Mouse (Mus musculus) heart, postnatal 0 days (tissue): ENCODE measurements around the gene Nexmif. TPM values are rescaled to one million over a fixed set of nuclear protein-coding genes. Genes with fewer than 3 reads are reported as not detected.

Experiments used
- ATAC-seq: fragments of 200-750 bp; cut with Nextera tagmentation; 2 replicates; pipeline ENCODE4 v1.8.0; 2017; ENCODE audit warnings: low read depth, moderate number of reproducible peaks, moderate library complexity; ENCODE audit not compliant: insufficient read depth
- DNase-seq: peaks from one replicate; pipeline ENCODE4 v3.0.0-alpha.2; 2016; ENCODE audit warnings: low spot score
- H3K27ac ChIP-seq: fragments of 300-500 bp; sonication (generic); 2 replicates; pipeline ENCODE4 v1.5.1; 2014; ENCODE audit warnings: low read depth, mild to moderate bottlenecking
- H3K27me3 ChIP-seq: fragments of 300-500 bp; sonication (generic); 2 replicates; pipeline ENCODE4 v1.6.1; 2014; ENCODE audit warnings: low read length, mixed read lengths; ENCODE audit not compliant: control insufficient read depth, insufficient read depth
- H3K36me3 ChIP-seq: fragments of 300-500 bp; sonication (generic); replicated peaks from 2 replicates; pipeline ENCODE4 v1.6.1; 2014; ENCODE audit warnings: low read length, mixed read lengths; ENCODE audit not compliant: control insufficient read depth, insufficient read depth
- H3K4me1 ChIP-seq: fragments of 300-500 bp; sonication (generic); 2 replicates; pipeline ENCODE4 v1.6.1; 2014; ENCODE audit warnings: antibody characterized with exemption; ENCODE audit not compliant: control insufficient read depth, insufficient read depth
- H3K4me2 ChIP-seq: fragments of 300-500 bp; sonication (generic); 2 replicates; pipeline ENCODE4 v1.6.1; 2014; ENCODE audit warnings: low read depth, mild to moderate bottlenecking, low read length, moderate library complexity
- H3K4me3 ChIP-seq: fragments of 300-500 bp; sonication (generic); 2 replicates; pipeline ENCODE4 v1.5.1; 2014; ENCODE audit warnings: low read depth, low read length
- H3K9ac ChIP-seq: fragments of 300-500 bp; sonication (generic); replicated peaks from 2 replicates; pipeline ENCODE4 v1.6.1; 2014; ENCODE audit warnings: low read depth, low read length, mixed read lengths
- H3K9me3 ChIP-seq: fragments of 300-500 bp; sonication (generic); replicated peaks from 2 replicates; pipeline ENCODE4 v1.6.1; 2016; ENCODE audit warnings: low read length; ENCODE audit not compliant: control insufficient read depth
- CTCF ChIP-seq: IDR thresholded peaks from 2 replicates; pipeline ENCODE4 v1.5.1; 2016; ENCODE audit warnings: antibody characterized with exemption, control low read depth, low read depth
- EP300 ChIP-seq: IDR thresholded peaks from 2 replicates; pipeline ENCODE4 v1.6.1; 2016; ENCODE audit warnings: antibody characterized with exemption, low read depth
- WGBS: fragments of 180-500 bp; shearing (Covaris S2); extraction: QIAGEN DNeasy Blood & Tissue Kit; methylation state at CpG from one replicate; pipeline ENCODE4 v1.1.7; 2014; 5-methylcytosine and 5-hydroxymethylcytosine counted together
- microRNA counts: library from miRNA; unstranded; fragments of <30 nt; microRNA quantifications from one replicate; lab custom pipeline; 2015
- microRNA-seq: library from miRNA; unstranded; fragments of <30 nt; microRNA quantifications from one replicate; pipeline ENCODE4, GENCODE M21; 2016
- polyA plus RNA-seq: library from polyadenylated mRNA; unstranded; fragments of >200 nt; fragmentation: Nextera tagmentation; extraction: Ambion mirVana; gene quantifications from 2 replicates; pipeline ENCODE4 v1.2.1, GENCODE M21; 2015
- total RNA-seq: library from RNA; depleted of rRNA; stranded (reverse); fragments of >200 nt; gene quantifications from 2 replicates; pipeline ENCODE4 v1.2.3, GENCODE M21; 2014; ENCODE audit warnings: low replicate concordance; rRNA removed

Gene Nexmif
- total and polyA plus RNA-seq, 2 experiments from 2014 or later: 0.59 to 0.69 TPM

DNA sequence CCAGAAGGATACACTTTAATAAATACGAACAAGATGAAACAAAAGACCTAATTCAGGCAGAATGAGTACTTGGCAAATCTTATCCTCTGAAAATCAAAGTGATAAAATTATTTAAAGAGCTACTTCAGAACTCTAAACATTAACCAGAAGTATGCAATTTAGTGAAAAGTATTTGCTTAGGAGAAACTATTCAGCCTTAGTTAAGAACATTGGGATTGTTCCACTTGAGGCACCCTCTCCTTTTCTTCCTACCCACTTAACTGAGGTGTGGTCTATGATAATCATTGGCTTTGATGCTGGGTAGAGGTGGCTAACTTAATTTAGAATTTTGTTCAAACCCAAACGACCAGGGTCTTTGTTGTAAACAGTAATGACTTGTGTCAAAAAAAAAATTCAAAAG is 146.1 kb downstream of the Nexmif start:
- Histone ChIP-seq H3K4me1 (no peaks in the 10 kb centered on the region), H3K4me3 (no peak overlapping the region), H3K27me3 (no peaks in the 10 kb centered on the region), H3K27ac (no peak overlapping the region), H3K9me3 (no peaks in the 10 kb centered on the region; the same call in 1 of the 2 replicates), H3K9ac (no peak overlapping the region), H3K4me2 (no peak overlapping the region), H3K36me3 (no peaks in the 10 kb centered on the region)
- DNase-seq (no peak), ATAC-seq (no peak)
- WGBS: 53% methylated on average over 2 of the region's 2 CpGs
- no peak for TF ChIP-seq CTCF

DNA sequence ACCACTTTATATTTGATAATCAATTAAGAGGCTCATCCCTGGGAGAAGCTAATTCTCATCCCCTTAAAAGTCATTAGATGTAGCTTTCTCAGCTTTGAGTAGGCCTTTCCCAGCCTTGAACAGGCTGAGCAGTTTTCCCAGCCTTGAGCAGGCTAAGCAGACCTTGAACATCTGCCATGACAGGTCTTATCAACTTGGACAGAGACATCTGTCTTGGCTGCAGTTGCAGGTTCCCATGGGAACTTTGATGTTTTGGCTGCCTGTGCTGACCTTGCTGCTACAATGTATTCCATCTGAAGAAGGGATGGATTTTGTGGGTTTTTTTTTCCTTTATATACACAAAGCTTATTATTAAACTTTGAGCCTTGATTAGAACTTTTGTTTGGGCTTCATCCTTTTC is 160.7 kb downstream of the Nexmif start:
- Histone ChIP-seq H3K4me1 (no peaks in the 10 kb centered on the region), H3K27ac (no peak overlapping the region), H3K36me3 (no peaks in the 10 kb centered on the region), H3K27me3 (no peaks in the 10 kb centered on the region), H3K9me3 (no peaks in the 10 kb centered on the region), H3K4me2 (no peak overlapping the region), H3K9ac (no peak overlapping the region), H3K4me3 (no peak overlapping the region)
- TF ChIP-seq EP300 (no peak), CTCF (no peak)
- no peak for ATAC-seq
- no peak for DNase-seq

DNA sequence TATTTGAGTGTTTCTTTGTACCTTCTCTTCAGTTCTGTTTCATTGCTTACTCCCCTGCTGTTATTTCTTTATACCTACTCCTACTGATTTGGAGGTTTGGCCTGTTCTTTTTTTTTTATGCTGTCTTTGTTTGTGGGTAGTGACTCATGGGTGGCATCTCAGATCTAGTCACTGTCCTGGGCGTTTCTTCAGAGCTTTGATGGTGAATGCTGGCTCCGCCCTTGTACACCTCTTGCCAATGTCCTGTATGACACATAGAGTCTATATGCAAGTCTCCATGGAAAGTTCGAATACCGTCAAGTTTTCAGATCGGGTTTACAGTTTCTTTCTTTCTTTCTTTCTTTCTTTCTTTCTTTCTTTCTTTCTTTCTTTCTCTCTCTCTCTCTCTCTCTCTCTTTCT is 167.1 kb downstream of the Nexmif start:
- Histone ChIP-seq H3K27ac (no peak overlapping the region), H3K4me3 (no peak overlapping the region), H3K27me3 (no peaks in the 10 kb centered on the region), H3K4me1 (no peaks in the 10 kb centered on the region), H3K9ac (no peak overlapping the region), H3K4me2 (no peak overlapping the region), H3K9me3 (no peaks in the 10 kb centered on the region), H3K36me3 (no peaks in the 10 kb centered on the region)
- TF ChIP-seq EP300: no peak
- TF ChIP-seq CTCF: no peak
- WGBS: 71% methylated on average over 5 of the region's 5 CpGs
- DNase-seq (no peak), ATAC-seq (no peak)

DNA sequence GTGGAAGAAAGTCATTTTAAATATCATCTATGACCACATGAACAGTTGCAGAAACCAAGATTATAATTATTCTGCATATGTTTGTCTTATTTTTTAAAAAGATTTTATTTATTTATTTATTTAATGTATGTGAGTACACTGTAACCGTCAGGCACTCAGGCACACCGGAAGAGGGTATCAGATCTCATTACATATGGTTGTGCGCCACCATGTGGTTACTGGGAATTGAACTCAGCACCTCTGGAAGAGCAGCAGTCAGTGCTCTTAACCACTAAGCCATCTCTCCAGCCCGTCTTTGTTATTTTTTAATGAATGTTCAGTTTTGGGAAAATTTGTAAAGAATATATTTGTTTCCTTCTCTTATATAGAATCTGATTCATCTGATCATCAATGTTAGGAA is 168.2 kb downstream of the Nexmif start:
- no peak overlapping the region for H3K4me2 ChIP-seq
- H3K36me3 ChIP-seq: no peaks in the 10 kb centered on the region
- no peaks in the 10 kb centered on the region for H3K9me3 ChIP-seq
- ATAC-seq (no peak), DNase-seq (no peak)
- H3K27me3 ChIP-seq: no peaks in the 10 kb centered on the region
- WGBS: 33% methylated on average over 4 of the region's 4 CpGs
- H3K27ac ChIP-seq: no peak overlapping the region
- TF ChIP-seq CTCF (peak; percentile 15; the same call in 1 of the 2 replicates), EP300 (no peak)
- H3K9ac ChIP-seq: no peak overlapping the region
- no peak overlapping the region for H3K4me3 ChIP-seq
- H3K4me1 ChIP-seq: no peaks in the 10 kb centered on the region

MicroRNA genes within 50 kb of the gene (microRNA counts, 519-probe panel; counts per million panel counts)
- not detected for microRNA mmu-miR-672 (lab: Ali Mortazavi, UCI)

Small RNAs within 50 kb of the gene (microRNA-seq; reads per million reads assigned to microRNA genes)
- gene Gm24993: not detected
- gene Mir672: 84.8 reads per million, percentile 53 among the genes with 10 or more reads in this experiment

Other genes with a start within 250 kb of the Nexmif start
- gene Rlim, start 219.9 kb downstream of the Nexmif start, total RNA-seq: 21.6 and 29.4 TPM in 2 replicates
- 9.4 and 11.5 TPM in 2 replicates for gene Rlim, start 219.9 kb downstream of the Nexmif start, polyA plus RNA-seq
- 11.3 and 21.4 TPM in 2 replicates for gene Abcb7, start 212.7 kb upstream of the Nexmif start, total RNA-seq
- gene Abcb7, start 212.7 kb upstream of the Nexmif start, polyA plus RNA-seq: 5.9 and 6.4 TPM in 2 replicates